Mouse (Mus musculus) limb, embryonic 13.5 days (tissue): ENCODE measurements around the gene Kars. TPM values are rescaled to one million over a fixed set of nuclear protein-coding genes. Genes with fewer than 3 reads are reported as not detected.

Experiments used
- ATAC-seq: fragments of 200-750 bp; cut with Nextera tagmentation; 2 replicates; pipeline ENCODE4 v1.8.0; 2017; ENCODE audit warnings: low read depth, moderate number of reproducible peaks, moderate TSS enrichment; ENCODE audit not compliant: low FRiP score
- H3K27ac ChIP-seq: fragments of 300-500 bp; sonication (generic); 2 replicates; pipeline ENCODE4 v1.5.1; 2015; ENCODE audit warnings: inconsistent platforms, mild to moderate bottlenecking, moderate library complexity
- H3K27me3 ChIP-seq: fragments of 300-500 bp; sonication (generic); 2 replicates; pipeline ENCODE4 v1.6.1; 2015; ENCODE audit warnings: mild to moderate bottlenecking, inconsistent platforms
- H3K36me3 ChIP-seq: fragments of 300-500 bp; sonication (generic); 2 replicates; pipeline ENCODE4 v1.6.1; 2015; ENCODE audit warnings: inconsistent platforms, mild to moderate bottlenecking, moderate library complexity
- H3K4me1 ChIP-seq: fragments of 300-500 bp; sonication (generic); 2 replicates; pipeline ENCODE4 v1.6.1; 2015; ENCODE audit warnings: inconsistent platforms
- H3K4me2 ChIP-seq: fragments of 300-500 bp; sonication (generic); replicated peaks from 2 replicates; pipeline ENCODE4 v1.6.1; 2015; ENCODE audit warnings: inconsistent platforms, mild to moderate bottlenecking, moderate library complexity
- H3K4me3 ChIP-seq: fragments of 300-500 bp; sonication (generic); 2 replicates; pipeline ENCODE4 v1.5.1; 2015; ENCODE audit warnings: moderate library complexity, mild to moderate bottlenecking, inconsistent platforms
- H3K9ac ChIP-seq: fragments of 300-500 bp; sonication (generic); 2 replicates; pipeline ENCODE4 v1.6.1; 2015; ENCODE audit warnings: mild to moderate bottlenecking, inconsistent platforms
- H3K9me3 ChIP-seq: fragments of 300-500 bp; sonication (generic); 2 replicates; pipeline ENCODE4 v1.6.1; 2016; ENCODE audit warnings: inconsistent platforms
- whole genome bisulfite sequencing: fragments of 180-500 bp; shearing (Covaris S2); methylation state at CpG from one replicate; pipeline ENCODE4 v1.1.7; 2015; 5-methylcytosine and 5-hydroxymethylcytosine counted together
- polyA plus RNA-seq: library from polyadenylated mRNA; unstranded; fragments of >200 nt; fragmentation: Nextera tagmentation; extraction: Ambion mirVana; gene quantifications from 2 replicates; pipeline ENCODE4 v1.2.1, GENCODE M21; 2015

The Kars gene
- 222 and 227 TPM in 2 replicates for polyA plus RNA-seq

DNA sequence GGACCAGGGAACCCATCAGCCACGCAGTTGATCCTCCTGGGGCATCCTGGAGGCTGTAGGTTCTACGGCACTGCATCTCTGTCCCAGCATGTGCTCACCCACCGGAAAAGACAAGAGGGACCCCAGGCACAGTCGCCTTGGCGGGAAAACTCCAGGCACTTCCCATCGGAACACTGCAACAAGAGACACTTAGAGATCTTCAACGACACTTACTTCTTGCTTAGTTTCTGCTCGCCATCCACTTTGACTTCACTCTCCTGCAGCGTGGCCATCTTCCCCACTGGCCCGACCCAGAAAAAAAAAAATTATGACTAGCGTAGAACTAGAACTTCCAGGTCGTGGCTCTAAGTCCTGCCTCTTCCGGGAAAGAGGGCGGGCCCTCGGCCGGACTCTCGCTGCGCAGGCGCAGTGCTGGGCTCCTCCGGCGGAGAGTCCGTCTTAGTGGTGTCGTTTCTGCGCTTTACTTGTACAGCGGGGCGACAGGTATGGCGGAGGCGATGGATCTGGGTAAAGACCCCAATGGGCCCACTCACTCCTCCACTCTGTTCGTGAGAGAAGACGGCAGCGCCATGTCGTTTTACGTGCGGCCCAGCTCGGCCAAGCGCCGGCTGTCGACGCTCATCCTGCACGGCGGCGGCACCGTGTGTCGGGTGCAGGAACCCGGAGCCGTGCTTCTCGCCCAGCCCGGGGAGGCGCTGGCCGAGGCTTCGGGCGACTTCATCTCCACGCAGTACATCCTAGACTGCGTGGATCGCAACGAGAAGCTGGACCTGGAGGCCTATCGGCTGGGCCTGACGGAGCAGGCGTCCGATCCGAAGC, at the start of gene Kars, which contains the start of gene Terf2ip:
Gene Kars, minus strand, starts transcription at position 327 of the 819 bp plus-strand sequence.
Gene Terf2ip, plus strand, starts transcription at position 402 of the 819 bp plus-strand sequence.
- WGBS: under 1% methylated on average over 61 of the region's 61 CpGs
- Histone ChIP-seq H3K36me3 (peaks cover 29% of the 10 kb centered on the region), H3K4me3 (peak within 1 kb of the TSS; percentile 96), H3K9ac (peak within 1 kb of the TSS; percentile 92), H3K27ac (peak within 1 kb of the TSS; percentile 88), H3K4me2 (peak within 1 kb of the TSS; percentile 93), H3K4me1 (peaks cover 23% of the 10 kb centered on the region), H3K27me3 (no peaks in the 10 kb centered on the region), H3K9me3 (no peaks in the 10 kb centered on the region)
- peak; percentile 94 for ATAC-seq

DNA sequence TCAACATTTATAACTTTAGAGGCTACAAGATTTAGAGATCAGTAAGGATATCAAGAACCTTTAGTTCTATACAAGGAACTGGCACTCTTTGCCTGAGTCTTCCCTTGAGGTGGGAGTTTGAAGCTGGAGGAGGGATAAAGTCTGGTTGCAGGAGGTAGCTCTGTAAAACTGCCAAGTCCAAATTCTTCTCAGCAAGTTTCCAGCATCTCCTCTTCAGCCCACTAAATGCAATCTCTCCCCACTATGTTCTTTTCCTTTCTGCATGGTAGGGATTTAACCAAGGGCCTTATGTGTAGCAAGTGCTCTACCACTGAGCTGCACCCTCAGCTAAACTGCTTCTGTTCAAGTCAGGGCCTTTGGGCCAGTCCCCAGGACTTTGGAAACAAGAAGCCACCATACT, 43.3 kb upstream of the Kars start:
- Histone ChIP-seq H3K36me3 (no peaks in the 10 kb centered on the region), H3K9me3 (0 out of 2 replicates have a peak, but pooled peaks cover 3% of the 10 kb centered on the region), H3K27ac (no peak overlapping the region), H3K4me2 (no peak overlapping the region), H3K4me1 (no peaks in the 10 kb centered on the region), H3K4me3 (no peak overlapping the region), H3K27me3 (no peaks in the 10 kb centered on the region), H3K9ac (no peak overlapping the region)
- ATAC-seq: no peak

DNA sequence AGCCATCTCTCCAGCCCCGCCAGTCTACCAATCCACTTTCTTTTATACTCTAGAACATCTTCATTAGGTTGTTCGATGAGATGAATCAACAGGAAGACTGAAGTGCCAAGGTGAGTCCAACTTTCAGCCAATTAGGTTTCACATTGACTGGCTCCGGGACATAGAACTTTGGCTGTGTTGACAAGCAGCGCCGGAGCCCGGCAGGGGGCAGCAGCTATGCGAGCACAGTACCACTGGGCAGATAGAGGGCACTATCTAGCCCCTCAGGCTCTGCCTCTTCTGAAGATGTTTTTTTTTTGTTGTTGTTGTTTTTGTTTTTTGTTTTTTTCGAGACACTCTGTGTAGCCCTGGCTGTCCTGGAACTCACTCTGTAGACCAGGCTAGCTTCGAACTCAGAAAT, 40.4 kb upstream of the Kars start:
- no peak for ATAC-seq
- Histone ChIP-seq H3K36me3 (no peaks in the 10 kb centered on the region), H3K4me2 (no peak overlapping the region), H3K9ac (no peak overlapping the region), H3K4me1 (no peaks in the 10 kb centered on the region), H3K4me3 (no peak overlapping the region), H3K9me3 (0 out of 2 replicates have a peak, but pooled peaks cover 3% of the 10 kb centered on the region), H3K27me3 (peaks cover 3% of the 10 kb centered on the region; the same call in 1 of the 2 replicates), H3K27ac (no peak overlapping the region)
- 83% methylated on average over 9 of the region's 9 CpGs for WGBS

DNA sequence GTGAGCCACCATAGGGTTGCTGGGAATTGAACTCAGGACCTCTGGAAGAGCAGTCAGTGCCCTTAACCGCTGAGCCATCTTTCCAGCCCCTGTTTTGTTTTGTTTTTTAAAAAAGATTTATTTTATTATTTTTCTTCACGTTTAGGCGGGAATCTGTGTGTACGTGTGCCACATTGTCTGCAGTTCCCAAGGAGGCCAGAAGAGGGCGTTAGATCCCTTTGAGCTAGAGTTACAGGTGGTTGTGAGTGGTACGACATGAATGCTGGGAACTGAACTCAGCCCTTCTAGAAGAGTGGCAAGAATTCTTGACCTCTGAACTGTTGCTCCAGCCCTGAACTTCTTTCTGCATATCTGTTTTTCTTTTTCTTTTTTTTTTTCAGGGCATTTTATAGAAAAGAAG, 38.9 kb upstream of the Kars start:
- no peak overlapping the region for H3K4me2 ChIP-seq
- H3K36me3 ChIP-seq: no peaks in the 10 kb centered on the region
- peaks cover 3% of the 10 kb centered on the region; the same call in 1 of the 2 replicates for H3K27me3 ChIP-seq
- no peak for ATAC-seq
- H3K27ac ChIP-seq: no peak overlapping the region
- WGBS: 79% methylated on average over 6 of the region's 6 CpGs
- no peaks in the 10 kb centered on the region for H3K4me1 ChIP-seq
- no peak overlapping the region for H3K4me3 ChIP-seq
- H3K9ac ChIP-seq: no peak overlapping the region
- 0 out of 2 replicates have a peak, but pooled peaks cover 3% of the 10 kb centered on the region for H3K9me3 ChIP-seq

DNA sequence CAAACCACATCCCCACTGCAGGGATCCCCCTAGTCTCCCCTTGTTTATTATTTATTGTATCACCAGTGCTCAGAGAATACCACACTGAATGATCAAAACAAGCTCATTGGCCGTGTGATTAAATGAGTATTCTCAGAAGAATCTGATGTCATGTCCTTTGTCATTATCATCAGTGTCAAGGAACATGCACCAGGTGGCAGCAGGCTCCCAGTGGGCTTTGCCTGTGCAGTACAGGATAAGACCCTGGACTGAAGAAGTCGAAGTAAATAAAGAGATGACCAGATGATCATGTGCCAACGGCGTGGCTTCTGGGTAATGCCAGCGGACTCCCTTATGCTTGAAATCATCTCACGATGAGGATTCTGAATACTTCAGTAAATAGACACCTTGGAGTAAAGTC, 37.2 kb upstream of the Kars start:
- H3K27me3 ChIP-seq: peaks cover 3% of the 10 kb centered on the region; the same call in 1 of the 2 replicates
- H3K36me3 ChIP-seq: no peaks in the 10 kb centered on the region
- ATAC-seq: no peak
- no peak overlapping the region for H3K4me3 ChIP-seq
- no peak overlapping the region for H3K9ac ChIP-seq
- 80% methylated on average over 6 of the region's 6 CpGs for WGBS
- no peak overlapping the region for H3K4me2 ChIP-seq
- H3K9me3 ChIP-seq: 0 out of 2 replicates have a peak, but pooled peaks cover 3% of the 10 kb centered on the region
- no peaks in the 10 kb centered on the region for H3K4me1 ChIP-seq
- no peak overlapping the region for H3K27ac ChIP-seq

DNA sequence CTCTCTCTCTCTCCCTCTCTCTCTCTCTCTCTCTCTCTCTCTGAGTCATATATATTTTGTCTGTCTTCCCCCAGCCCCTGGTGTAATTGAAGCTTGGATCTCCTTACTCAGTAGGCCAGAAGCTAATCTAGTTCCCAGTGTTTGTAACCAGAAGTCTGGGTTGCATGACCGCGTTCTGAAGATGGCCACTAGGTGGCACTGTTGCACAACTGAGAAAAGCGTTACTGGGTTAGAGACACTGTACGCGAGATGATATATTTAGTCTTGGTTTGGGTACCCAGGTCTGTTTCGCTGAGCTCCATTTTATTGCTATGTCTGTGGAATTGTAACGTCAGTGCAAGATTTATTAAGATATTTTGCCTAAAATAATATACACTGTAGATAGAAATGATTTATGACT, 34.8 kb upstream of the Kars start:
- Histone ChIP-seq H3K27ac (no peak overlapping the region), H3K9me3 (0 out of 2 replicates have a peak, but pooled peaks cover 3% of the 10 kb centered on the region), H3K9ac (no peak overlapping the region), H3K4me1 (no peaks in the 10 kb centered on the region), H3K36me3 (no peaks in the 10 kb centered on the region), H3K4me3 (no peak overlapping the region), H3K4me2 (no peak overlapping the region), H3K27me3 (peaks cover 3% of the 10 kb centered on the region; the same call in 1 of the 2 replicates)
- ATAC-seq: peak; percentile 59; the same call in 1 of the 2 replicates
- 2% methylated on average over 7 of the region's 7 CpGs for WGBS

DNA sequence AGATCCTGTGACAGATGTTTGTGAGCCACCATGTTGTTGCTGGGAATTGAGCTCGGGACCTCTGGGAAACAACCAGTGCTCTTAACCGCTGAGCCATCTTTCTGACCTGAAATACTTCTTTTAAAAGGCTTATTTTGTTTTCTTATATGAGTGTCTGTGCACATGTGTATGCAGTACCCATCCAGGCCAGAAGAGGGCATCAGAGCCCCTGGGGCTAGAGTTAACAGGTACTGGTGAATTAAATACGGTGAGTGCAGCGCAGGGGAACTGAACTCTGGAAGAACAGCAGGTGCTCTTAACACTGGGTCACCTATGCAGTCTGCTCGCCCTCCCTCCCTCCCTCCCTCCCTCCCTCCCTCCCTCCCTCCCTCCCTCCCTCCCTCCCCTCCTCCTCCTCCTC, 34.1 kb upstream of the Kars start:
- Histone ChIP-seq H3K27me3 (peaks cover 3% of the 10 kb centered on the region; the same call in 1 of the 2 replicates), H3K4me2 (no peak overlapping the region), H3K4me3 (no peak overlapping the region), H3K4me1 (no peaks in the 10 kb centered on the region), H3K36me3 (no peaks in the 10 kb centered on the region), H3K9me3 (0 out of 2 replicates have a peak, but pooled peaks cover 3% of the 10 kb centered on the region), H3K27ac (no peak overlapping the region), H3K9ac (no peak overlapping the region)
- 81% methylated on average over 5 of the region's 5 CpGs for WGBS
- no peak for ATAC-seq

DNA sequence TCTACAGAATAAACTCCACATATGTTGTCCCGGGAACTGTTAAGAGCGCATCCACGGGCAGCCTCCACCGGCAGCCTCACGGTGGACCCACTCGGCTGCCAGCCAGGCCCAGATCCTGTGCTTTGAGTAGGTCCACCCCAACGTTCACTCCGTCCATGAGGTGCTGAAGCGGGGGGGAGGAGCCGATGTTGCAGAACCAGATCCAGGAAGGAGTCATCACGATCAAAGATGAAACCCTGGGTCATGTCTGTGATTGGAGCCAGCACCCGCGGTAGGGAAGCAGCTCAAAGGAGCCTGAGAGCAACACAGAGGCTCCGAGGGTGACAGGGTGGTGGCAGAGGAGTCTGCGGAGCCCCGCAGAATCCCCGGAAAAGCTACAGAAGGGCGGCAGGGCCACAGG, 26.4 kb upstream of the Kars start:
- Histone ChIP-seq H3K9ac (no peak overlapping the region), H3K4me1 (no peaks in the 10 kb centered on the region), H3K4me2 (no peak overlapping the region), H3K9me3 (no peaks in the 10 kb centered on the region), H3K27me3 (no peaks in the 10 kb centered on the region), H3K27ac (no peak overlapping the region), H3K36me3 (no peaks in the 10 kb centered on the region), H3K4me3 (no peak overlapping the region)
- ATAC-seq: no peak
- WGBS: 78% methylated on average over 18 of the region's 18 CpGs

DNA sequence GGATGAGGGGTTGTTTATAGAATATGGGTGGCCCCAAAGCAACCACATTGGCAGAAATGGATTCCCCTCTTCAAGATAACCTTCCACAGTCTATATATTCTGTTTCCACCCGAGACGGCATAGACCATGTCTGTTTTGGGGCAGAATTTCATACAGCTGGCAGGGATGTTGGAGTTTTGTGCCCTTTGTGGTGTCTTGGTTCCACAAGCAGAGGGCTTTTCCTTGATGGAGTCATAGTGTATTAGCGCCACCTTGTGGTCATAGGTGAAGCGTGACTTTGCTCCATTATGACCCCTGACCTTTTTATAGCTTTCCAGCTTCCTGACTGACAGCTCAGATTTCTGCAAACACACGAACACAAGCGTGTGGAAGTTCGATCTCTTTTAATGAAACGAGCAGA, 23.5 kb upstream of the Kars start:
- Histone ChIP-seq H3K4me3 (no peak overlapping the region), H3K9ac (no peak overlapping the region), H3K36me3 (no peaks in the 10 kb centered on the region), H3K27me3 (no peaks in the 10 kb centered on the region), H3K4me2 (no peak overlapping the region), H3K9me3 (no peaks in the 10 kb centered on the region), H3K4me1 (no peaks in the 10 kb centered on the region), H3K27ac (no peak overlapping the region)
- no peak for ATAC-seq
- WGBS: 5% methylated on average over 8 of the region's 8 CpGs

DNA sequence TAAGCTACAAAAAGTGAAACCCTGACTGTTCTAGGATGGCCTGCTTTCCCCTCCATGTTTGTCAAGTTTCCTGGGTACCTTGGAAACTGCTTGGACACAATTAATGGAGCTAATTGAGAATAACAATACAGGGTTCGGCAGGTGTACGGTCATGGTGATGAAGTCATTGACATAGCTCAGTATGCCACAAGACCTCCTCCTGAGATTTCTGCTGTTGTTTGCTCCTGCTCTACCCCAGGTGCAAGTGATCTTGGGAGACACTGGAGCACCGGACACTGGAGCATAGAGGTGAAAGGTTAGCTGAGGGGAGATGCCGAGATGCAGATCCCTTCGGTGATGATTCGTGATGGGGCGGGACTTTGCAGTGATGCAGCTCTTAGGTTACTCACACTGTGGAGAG, 21.9 kb upstream of the Kars start:
- Histone ChIP-seq H3K4me3 (no peak overlapping the region), H3K4me1 (no peaks in the 10 kb centered on the region), H3K9ac (no peak overlapping the region), H3K27me3 (no peaks in the 10 kb centered on the region), H3K27ac (no peak overlapping the region), H3K36me3 (no peaks in the 10 kb centered on the region), H3K4me2 (no peak overlapping the region), H3K9me3 (no peaks in the 10 kb centered on the region)
- no peak for ATAC-seq
- 55% methylated on average over 7 of the region's 7 CpGs for WGBS

DNA sequence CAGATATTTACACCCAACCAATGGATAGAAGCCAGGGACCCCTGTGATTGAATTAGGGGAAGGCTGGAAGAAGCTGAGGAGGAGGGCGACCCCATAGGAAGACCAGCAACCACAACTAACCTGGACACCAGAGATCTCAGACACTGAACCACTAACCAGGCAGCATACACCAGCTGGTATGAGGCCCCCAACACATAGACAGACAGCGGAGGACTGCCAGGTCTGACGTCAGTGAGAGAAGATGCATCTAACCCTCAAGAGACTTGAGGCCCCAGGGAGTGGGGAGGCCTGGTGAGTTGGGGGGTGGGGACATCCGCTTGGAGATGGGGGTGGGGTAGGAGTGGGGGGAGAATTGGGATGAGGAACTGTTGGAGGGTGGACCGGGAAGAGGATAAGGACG, 19.5 kb upstream of the Kars start:
- no peaks in the 10 kb centered on the region for H3K9me3 ChIP-seq
- WGBS: 64% methylated on average over 6 of the region's 6 CpGs
- no peak overlapping the region for H3K4me3 ChIP-seq
- H3K4me2 ChIP-seq: no peak overlapping the region
- no peak overlapping the region for H3K27ac ChIP-seq
- no peaks in the 10 kb centered on the region for H3K4me1 ChIP-seq
- no peaks in the 10 kb centered on the region for H3K27me3 ChIP-seq
- H3K36me3 ChIP-seq: no peaks in the 10 kb centered on the region
- ATAC-seq: no peak
- no peak overlapping the region for H3K9ac ChIP-seq

DNA sequence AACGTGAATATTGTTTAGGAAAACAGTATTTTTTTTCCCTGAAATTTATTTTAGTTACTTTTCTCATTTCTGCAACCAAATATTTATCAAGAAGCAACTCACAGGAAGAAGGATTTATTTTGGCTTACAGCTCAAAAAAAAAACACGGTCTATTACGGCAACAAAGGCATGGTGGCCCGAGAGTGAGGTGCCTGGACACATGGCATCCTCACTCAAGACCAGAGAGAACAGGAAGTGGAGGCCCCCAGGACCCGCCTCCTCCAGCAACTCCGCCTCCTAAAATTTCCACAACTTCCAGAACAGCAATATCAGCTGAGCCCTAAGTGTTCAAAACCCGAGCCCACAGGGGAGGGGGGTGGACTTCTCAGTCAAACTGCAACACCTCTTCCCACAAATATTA, 18.3 kb upstream of the Kars start:
- Histone ChIP-seq H3K4me3 (no peak overlapping the region), H3K4me2 (no peak overlapping the region), H3K9ac (no peak overlapping the region), H3K27me3 (no peaks in the 10 kb centered on the region), H3K9me3 (no peaks in the 10 kb centered on the region), H3K36me3 (no peaks in the 10 kb centered on the region), H3K27ac (no peak overlapping the region), H3K4me1 (no peaks in the 10 kb centered on the region)
- WGBS: 82% methylated on average over 7 of the region's 7 CpGs
- ATAC-seq: no peak
